Mouse (Mus musculus): Measurements from ENCODE around the gene Ghr.

DNA sequence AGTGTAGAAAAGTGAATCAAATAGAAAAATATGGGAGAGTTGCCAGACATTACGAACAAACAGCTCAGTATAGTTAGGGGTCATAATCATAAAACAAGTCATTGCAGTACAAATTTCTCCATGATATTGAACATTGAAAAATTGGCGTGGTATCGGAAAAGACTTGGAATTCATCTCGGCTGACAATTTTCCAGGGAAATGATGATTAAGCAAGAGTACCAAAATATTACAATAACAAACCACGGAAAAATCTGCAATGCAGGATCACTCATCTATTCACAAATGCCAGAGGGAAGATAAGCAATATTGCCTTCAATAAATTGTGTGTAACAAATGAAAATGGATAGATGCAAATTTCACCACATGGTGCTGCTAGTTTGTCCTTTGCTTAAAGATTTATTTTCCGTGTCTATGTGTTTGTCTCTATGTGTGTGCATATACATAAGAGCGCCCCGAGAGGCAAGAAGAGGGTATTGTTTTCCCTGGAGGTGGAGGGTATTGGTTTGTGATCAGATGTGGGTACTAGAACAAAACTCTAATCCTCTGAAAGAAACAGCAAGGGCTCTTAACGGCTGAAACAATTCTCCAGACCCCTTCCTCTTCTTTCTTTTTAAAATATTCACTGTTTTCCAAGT lies 85.2 kb downstream of the Ghr start:
- TF ChIP-seq POLR2A (IDR thresholded peaks at IDR 0.05; ENCODE audit: low read depth, low read length), result no peak
- no peak for TF ChIP-seq CTCF (IDR thresholded peaks at IDR 0.05; ENCODE audit: extremely low read depth, insufficient read depth, insufficient read length, insufficient replicate concordance)
